Comparison of ENCODE assay signal across 22 mouse cellular contexts in the genomic region with DNA sequence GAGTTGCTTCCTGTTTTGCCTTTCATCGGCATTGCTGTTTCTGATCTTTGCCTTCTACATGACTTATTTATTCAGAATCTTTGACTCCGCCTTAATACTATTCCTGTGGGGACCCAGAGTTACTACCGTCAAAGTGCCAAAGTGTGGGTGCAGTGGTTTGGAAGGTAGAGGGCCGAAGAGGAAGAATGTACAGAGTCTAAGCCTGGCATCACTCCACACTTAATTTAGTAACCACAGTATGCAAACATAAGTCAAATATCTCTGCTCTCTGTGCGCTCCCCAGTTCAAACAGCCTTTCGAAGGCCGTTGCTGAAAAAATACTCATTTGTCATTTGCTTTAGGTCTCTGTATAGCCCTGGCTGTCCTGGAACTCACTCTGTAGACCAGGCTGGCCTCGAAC. TPM values are rescaled to one million over a fixed set of nuclear protein-coding genes. Genes with fewer than 3 reads are reported as not detected.
DNase-seq lines count a peak whose midpoint lies in the region; ATAC-seq and TF ChIP-seq lines count a peak whose summit lies in the region.
"Had no signal": no experiment of that assay in that cellular context is flagged by ENCODE, and none has a peak within 500 bp of the region (broad histone marks: within the 10 kb centered on the region; RNA-seq: fewer than 3 reads in every experiment).

No protein-coding gene starts in this region.

- H3K27ac ChIP-seq in spleen, adult 2 months (ENCODE audit: insufficient read depth, low read length): peak overlapping the region; percentile 58; the same call in 1 of the 2 replicates
- H3K27ac ChIP-seq: embryonic facial prominence, embryonic 12.5 days; embryonic facial prominence, embryonic 15.5 days; forebrain, embryonic 12.5 days; forebrain, embryonic 15.5 days; hindbrain, embryonic 13.5 days had no signal

- TF ChIP-seq POLR2A in spleen, adult 2 months (IDR thresholded peaks at IDR 0.05; ENCODE audit: low read depth, low read length): no peak

- no peak for TF ChIP-seq CTCF in spleen, adult 2 months (IDR thresholded peaks at IDR 0.05; ENCODE audit: extremely low read depth, insufficient read depth, insufficient read length, insufficient replicate concordance)

- ATAC-seq in CD4-positive, CD25-positive, alpha-beta regulatory T cell, adult 4 months: peak; percentile 44
- peak; percentile 35 for ATAC-seq in inflammation-experienced regulatory T-cells, adult 6 months
- no peak for ATAC-seq in erythroid progenitor cell, adult 5-6 weeks (replicated peaks; ENCODE audit: low FRiP score, poor library complexity, severe bottlenecking)
- ATAC-seq: forebrain, embryonic 15.5 days; hindbrain, embryonic 16.5 days; intestine, postnatal 0 days had no signal

- no peaks in the 10 kb centered on the region for H3K27me3 ChIP-seq in spleen, adult 2 months (ENCODE audit: control insufficient read depth, insufficient read depth, low read length)
- H3K27me3 ChIP-seq: embryonic facial prominence, embryonic 12.5 days; embryonic facial prominence, embryonic 15.5 days had no signal

- no peak for DNase-seq in spleen, adult 2 months (ENCODE audit: low read depth in 1 of 2, low spot score in 2 of 2)
- DNase-seq in spleen, adult 12 weeks (ENCODE audit: low spot score): no peak
- peak; percentile 45 for DNase-seq in A20 (ENCODE audit: low read depth, low spot score)
- no peak for DNase-seq in right cerebral cortex, adult 2 months (ENCODE audit: low spot score in 2 of 2)
- DNase-seq: adrenal gland, adult 8-10 months; adrenal gland, postnatal 25 days; cerebellum, adult 11-12 months; cerebellum, adult 9-10 months; cerebellum, postnatal 25 days; gastrocnemius, postnatal 10 days had no signal

- H3K36me3 ChIP-seq in spleen, adult 2 months (ENCODE audit: control insufficient read depth, insufficient read depth, low read length): peaks cover 10% of the 10 kb centered on the region
- H3K36me3 ChIP-seq: embryonic facial prominence, embryonic 12.5 days; embryonic facial prominence, embryonic 15.5 days; forebrain, embryonic 12.5 days; forebrain, embryonic 15.5 days; hindbrain, embryonic 13.5 days had no signal

- peaks cover 4% of the 10 kb centered on the region; the same call in 1 of the 2 replicates for H3K4me1 ChIP-seq in spleen, adult 2 months (ENCODE audit: control insufficient read depth, insufficient read depth, insufficient read length)
- H3K4me1 ChIP-seq: embryonic facial prominence, embryonic 12.5 days; embryonic facial prominence, embryonic 15.5 days; forebrain, embryonic 12.5 days; forebrain, embryonic 15.5 days; hindbrain, embryonic 13.5 days had no signal

- H3K4me3 ChIP-seq in spleen, adult 2 months (ENCODE audit: extremely low read depth, insufficient read depth, insufficient read length): no peak overlapping the region
- H3K4me3 ChIP-seq: embryonic facial prominence, embryonic 12.5 days; embryonic facial prominence, embryonic 15.5 days; forebrain, embryonic 12.5 days; forebrain, embryonic 15.5 days; hindbrain, embryonic 13.5 days had no signal

- WGBS in spleen, adult 2 months: 28% methylated on average over 8 of the region's 8 CpGs

RNA-seq across cellular contexts. Expression of a gene that starts 11.1 kb away (rescaled TPM):
- 3.1 and 3.4 TPM in 2 replicates for polyA plus RNA-seq in spleen, adult 2 months (2012; rRNA removed)
- 10 to 100 TPM; 30.3 to 39.4 TPM for polyA plus RNA-seq in CD4-positive, CD25-positive, alpha-beta regulatory T cell, adult 4 months (2017; shearing (Covaris generic))
- 10 to 100 TPM; 18.0 to 28.9 (median 27.4) TPM for polyA plus RNA-seq in inflammation-experienced regulatory T-cells, adult 6 months (2017; shearing (Covaris generic))
- 4.6 and 7.6 TPM in 2 replicates for total RNA-seq in erythroid progenitor cell, adult 5-6 weeks (2015; ENCODE audit: low replicate concordance)
- total RNA-seq in erythroid progenitor cell, adult 5-6 weeks (2017; ENCODE audit: low replicate concordance): 4.5 and 5.5 TPM in 2 replicates

RNA-seq across cellular contexts. Expression of a gene that starts 29.4 kb away (rescaled TPM):
- polyA plus RNA-seq in spleen, adult 2 months (2012; rRNA removed): 1.5 and 1.6 TPM in 2 replicates
- polyA plus RNA-seq in CD4-positive, CD25-positive, alpha-beta regulatory T cell, adult 4 months (2017; shearing (Covaris generic)): 10 to 100 TPM; 10.7 to 17.9 TPM
- 10 to 100 TPM; 23.0 to 30.8 (median 23.2) TPM for polyA plus RNA-seq in inflammation-experienced regulatory T-cells, adult 6 months (2017; shearing (Covaris generic))
- total RNA-seq in erythroid progenitor cell, adult 5-6 weeks (2015; ENCODE audit: low replicate concordance): 6.8 and 10.1 TPM in 2 replicates
- 6.0 and 6.1 TPM in 2 replicates for total RNA-seq in erythroid progenitor cell, adult 5-6 weeks (2017; ENCODE audit: low replicate concordance)

RNA-seq across cellular contexts. Expression of a gene that starts 51.9 kb away (rescaled TPM):
- 0.31 and 0.82 TPM in 2 replicates for polyA plus RNA-seq in spleen, adult 2 months (2012; rRNA removed)
- polyA plus RNA-seq in CD4-positive, CD25-positive, alpha-beta regulatory T cell, adult 4 months (2017; shearing (Covaris generic)): under 1 TPM in 1 of 2 experiments, not detected in 1; 0.12 TPM
- under 1 TPM in 1 of 3 experiments, not detected in 2; 0.25 TPM for polyA plus RNA-seq in inflammation-experienced regulatory T-cells, adult 6 months (2017; shearing (Covaris generic))
- not detected in 2 replicates for total RNA-seq in erythroid progenitor cell, adult 5-6 weeks (2015; ENCODE audit: low replicate concordance)
- not detected in 2 replicates for total RNA-seq in erythroid progenitor cell, adult 5-6 weeks (2017; ENCODE audit: low replicate concordance)
- total RNA-seq: common myeloid progenitor, adult 5-6 weeks had no signal

RNA-seq across cellular contexts. Expression of a gene that starts 54.0 kb away (rescaled TPM):
- polyA plus RNA-seq in spleen, adult 2 months (2012; rRNA removed): 53.5 and 61.3 TPM in 2 replicates
- 10 to 100 TPM; 44.3 to 71.1 TPM for polyA plus RNA-seq in CD4-positive, CD25-positive, alpha-beta regulatory T cell, adult 4 months (2017; shearing (Covaris generic))
- 10 to 100 TPM; 17.9 to 56.0 (median 48.0) TPM for polyA plus RNA-seq in inflammation-experienced regulatory T-cells, adult 6 months (2017; shearing (Covaris generic))
- total RNA-seq in erythroid progenitor cell, adult 5-6 weeks (2015; ENCODE audit: low replicate concordance): 2.5 and 7.1 TPM in 2 replicates
- 1.1 and 2.6 TPM in 2 replicates for total RNA-seq in erythroid progenitor cell, adult 5-6 weeks (2017; ENCODE audit: low replicate concordance)

RNA-seq across cellular contexts. Expression of a gene that starts 58.4 kb away (rescaled TPM):
- polyA plus RNA-seq in spleen, adult 2 months (2012; rRNA removed): 3.4 and 3.5 TPM in 2 replicates
- polyA plus RNA-seq in CD4-positive, CD25-positive, alpha-beta regulatory T cell, adult 4 months (2017; shearing (Covaris generic)): 100 to 1,000 TPM; 109 to 141 TPM
- polyA plus RNA-seq in inflammation-experienced regulatory T-cells, adult 6 months (2017; shearing (Covaris generic)): 10 to 100 TPM; 52.4 to 79.0 (median 67.6) TPM
- total RNA-seq in erythroid progenitor cell, adult 5-6 weeks (2015; ENCODE audit: low replicate concordance): 6.5 and 22.2 TPM in 2 replicates
- 2.9 and 4.7 TPM in 2 replicates for total RNA-seq in erythroid progenitor cell, adult 5-6 weeks (2017; ENCODE audit: low replicate concordance)
- polyA plus RNA-seq: C2C12 had no signal
